Mouse (Mus musculus) retina, embryonic 14.5 days (tissue): ENCODE measurements around the gene Vmn2r36.
"Not testable (repeated sequence)": the region's sequence is repeated elsewhere in the genome, so short reads cannot be mapped to it uniquely, and the experiment has no call there.

Source experiments
- DNase-seq: peaks from one replicate; pipeline ENCODE4 v3.0.0-alpha.2; 2015; ENCODE audit warnings: low spot score

Gene Vmn2r36

DNA sequence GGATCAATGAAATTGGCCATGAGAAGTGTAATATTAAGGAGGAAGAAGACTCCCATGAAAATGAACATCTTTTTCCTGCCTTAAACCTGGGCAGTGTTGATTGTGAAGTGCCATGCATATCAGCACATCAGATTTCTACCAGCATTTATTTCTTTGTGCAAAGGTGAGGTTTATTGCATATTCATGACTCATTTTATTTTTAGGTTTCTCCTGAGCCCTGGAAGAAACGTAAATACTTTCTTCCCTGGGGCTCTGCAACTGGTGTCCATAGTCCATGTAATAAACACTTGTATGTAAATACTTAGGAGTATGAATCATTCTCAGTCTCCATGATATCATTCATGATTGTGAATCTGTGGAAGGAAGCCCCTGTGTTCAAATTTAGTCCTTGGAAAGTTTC lies at the start of gene Vmn2r36:
TSS of gene Vmn2r36 (minus strand) at position 101 of the 400 bp plus-strand sequence.
- not testable (repeated sequence) for DNase-seq
